Mouse (Mus musculus) gastrocnemius, adult 18-20 months (tissue): ENCODE results near the gene Gm20708. TPM values are rescaled to one million over a fixed set of nuclear protein-coding genes. Genes with fewer than 3 reads are reported as not detected.

Experiments
- DNase-seq: peaks from one replicate; pipeline ENCODE4 v3.0.0; 2021; ENCODE audit warnings: low spot score
- total RNA-seq, 2 experiments: library from RNA; stranded (reverse); gene quantifications; 2 replicates each; pipeline ENCODE4 v1.2.3; 2021

The Gm20708 gene
- total RNA-seq, 2 experiments from 2014 or later = 0.47 to 0.68 TPM

DNA sequence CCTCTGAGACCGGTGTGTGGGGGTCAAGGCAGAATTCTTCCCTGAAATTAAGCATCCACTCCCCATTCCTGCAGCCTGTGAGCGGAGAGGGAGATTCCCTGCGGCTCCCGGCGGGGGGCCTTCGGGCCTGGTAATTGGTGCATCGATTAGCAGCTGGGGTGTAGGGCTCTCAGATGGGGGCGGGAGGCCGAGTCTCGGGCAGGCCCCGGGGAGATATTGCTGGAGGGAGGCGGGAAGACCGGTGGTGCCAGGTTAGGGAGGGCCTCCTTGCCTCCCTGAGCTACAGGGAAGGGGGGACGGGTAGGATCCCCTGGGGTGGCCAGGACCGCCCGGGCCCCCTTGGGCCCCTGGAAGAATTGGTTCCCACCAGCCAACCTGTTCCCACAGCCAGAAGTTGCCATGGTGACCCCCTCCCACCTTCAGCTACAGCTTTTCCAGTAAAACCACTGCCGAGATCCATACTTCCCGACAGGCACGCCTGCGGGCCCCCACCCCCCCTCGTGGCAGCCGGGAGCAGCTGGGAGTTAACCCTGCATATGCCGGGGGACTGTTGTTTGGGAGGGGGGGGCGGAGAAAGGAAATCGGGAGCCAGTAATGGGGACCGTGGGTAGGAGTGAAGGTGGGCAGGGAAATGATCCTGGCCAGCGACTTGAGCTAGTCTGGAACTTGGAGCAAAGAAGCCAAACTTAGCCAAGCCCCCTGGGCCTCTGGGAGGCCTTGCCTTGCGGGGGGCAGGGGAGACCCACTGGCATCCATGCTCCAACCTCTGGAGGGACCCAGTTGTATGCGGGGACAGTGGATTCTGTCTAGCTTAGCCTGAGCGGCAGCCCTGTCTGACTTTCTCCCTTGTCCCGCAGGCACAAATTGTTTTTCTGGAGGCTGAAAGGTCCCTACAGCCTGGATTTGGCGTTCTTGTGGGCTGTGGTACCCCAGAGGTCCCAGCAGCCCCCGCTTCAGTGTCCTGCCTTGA, 79.7 kb downstream of the Gm20708 start:
- no peak for DNase-seq

Other genes with a start within 250 kb of the Gm20708 start
- 10 to 100 TPM; 20.2 to 20.5 TPM for gene Tnrc6c, start 155.4 kb upstream of the Gm20708 start, total RNA-seq
- under 1 TPM; 0.64 to 0.78 TPM for gene Tmc8, start 27.6 kb upstream of the Gm20708 start, total RNA-seq
- gene Tmc6, start 27.5 kb upstream of the Gm20708 start, total RNA-seq = 1 to 10 TPM; 2.5 to 4.9 TPM
- not detected for gene 6030468B19Rik, start 12.0 kb upstream of the Gm20708 start, total RNA-seq
- 100 to 1,000 TPM; 182 to 192 TPM for gene Syngr2, start within 50 bp of the Gm20708 start, total RNA-seq
- 1 to 10 TPM; 2.8 to 4.5 TPM for gene Afmid, start 16.3 kb downstream of the Gm20708 start, total RNA-seq
- gene Tk1, start 16.4 kb downstream of the Gm20708 start, total RNA-seq = 1 to 10 TPM; 3.0 to 4.7 TPM
- not detected for gene Birc5, start 39.6 kb downstream of the Gm20708 start, total RNA-seq
- gene Tmem235, start 51.1 kb downstream of the Gm20708 start, total RNA-seq = not detected
- 1 to 10 TPM; 3.6 to 4.3 TPM for gene Tha1, start 63.8 kb downstream of the Gm20708 start, total RNA-seq
- gene Socs3, start 160.4 kb downstream of the Gm20708 start, total RNA-seq = 1 to 10 TPM; 3.1 to 6.6 TPM
- 10 to 100 TPM; 17.6 to 18.5 TPM for gene Pgs1, start 176.6 kb downstream of the Gm20708 start, total RNA-seq